Mouse (Mus musculus): ENCODE data around the gene Fam83e. TPM values are rescaled to one million over a fixed set of nuclear protein-coding genes. Genes with fewer than 3 reads are reported as not detected.

Fam83e gene
- polyA plus RNA-seq, 1 experiment from 2014 or later = 0.33 TPM

DNA sequence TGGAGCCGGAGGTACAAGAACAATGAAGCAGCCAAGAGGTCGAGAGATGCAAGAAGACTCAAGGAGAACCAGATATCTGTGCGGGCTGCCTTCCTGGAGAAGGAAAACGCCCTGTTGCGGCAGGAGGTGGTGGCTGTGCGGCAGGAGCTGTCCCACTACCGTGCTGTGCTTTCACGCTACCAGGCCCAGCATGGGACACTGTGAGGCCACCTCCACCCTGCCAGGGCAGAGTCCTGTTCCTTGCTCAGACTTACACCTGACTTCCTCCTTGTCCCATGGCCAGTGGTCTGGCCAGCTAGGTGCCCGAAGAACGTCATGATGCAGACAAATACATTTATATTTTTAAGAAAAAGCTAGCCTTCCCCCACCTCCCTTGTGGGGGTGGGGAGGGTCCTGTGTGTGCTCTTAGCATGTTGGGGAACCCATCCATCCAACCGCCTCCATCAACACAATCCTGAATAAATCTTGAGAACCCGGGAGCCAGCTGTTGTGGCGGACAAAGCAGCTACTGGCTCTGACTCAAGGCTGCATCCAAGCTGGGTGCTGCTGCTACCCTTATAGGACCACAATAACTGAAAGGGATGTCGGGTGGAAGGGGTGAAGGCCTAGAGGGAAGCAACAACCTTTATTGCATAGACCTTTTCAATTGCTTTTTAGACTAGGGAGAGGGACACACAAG, 11.2 kb upstream of the Fam83e start:
- no peak overlapping the region for H3K9ac ChIP-seq
- H3K4me1 ChIP-seq (replicated peaks) = peaks cover 67% of the 10 kb centered on the region
- WGBS (ENCODE audit: insufficient replicate concordance) = 66% methylated on average over 14 of the region's 14 CpGs
- no peak overlapping the region for H3K4me2 ChIP-seq
- peaks cover 37% of the 10 kb centered on the region for H3K36me3 ChIP-seq (replicated peaks)
- no peak overlapping the region for H3K27ac ChIP-seq (replicated peaks)
- H3K9me3 ChIP-seq (replicated peaks) = no peaks in the 10 kb centered on the region
- no peak overlapping the region for H3K4me3 ChIP-seq (replicated peaks)
- ATAC-seq (ENCODE audit: insufficient read depth) = no peak
- no peaks in the 10 kb centered on the region for H3K27me3 ChIP-seq

DNA sequence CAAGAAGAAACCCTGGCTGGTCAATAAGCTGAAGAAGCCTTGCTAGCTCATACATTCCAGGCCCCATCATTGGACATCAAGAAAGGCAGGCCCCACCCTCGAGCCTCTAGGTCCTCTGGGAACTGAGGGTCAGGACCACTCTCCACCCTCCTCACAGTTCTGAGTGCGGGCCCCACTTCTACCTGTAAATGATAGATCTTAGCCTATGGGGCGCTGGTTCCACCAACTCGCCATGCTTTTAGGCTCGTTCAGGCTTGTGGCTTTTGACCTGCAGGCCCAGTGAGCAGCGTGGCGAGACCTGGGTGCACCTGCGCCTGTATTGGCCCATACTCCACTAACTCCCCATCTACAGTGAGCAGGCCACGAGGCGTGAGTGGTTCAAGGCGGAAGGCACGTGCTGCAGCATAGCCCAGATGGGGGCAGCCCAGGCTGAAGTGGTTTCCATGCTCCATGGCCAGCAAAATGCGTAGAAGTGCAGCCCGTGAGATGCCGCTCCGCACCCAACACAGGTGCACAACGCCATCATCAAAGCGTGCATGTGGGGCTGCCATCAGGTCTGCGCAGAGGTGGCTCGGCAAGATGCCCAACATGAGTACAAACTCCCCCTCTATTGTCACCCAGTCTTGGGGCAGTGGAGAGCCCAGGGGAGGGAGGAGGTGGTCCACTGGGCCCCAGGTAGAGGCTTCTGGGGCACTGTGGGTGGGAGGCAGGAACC, 10.4 kb upstream of the Fam83e start:
- Histone ChIP-seq H3K4me2 (no peak overlapping the region), H3K27ac (replicated peaks) (no peak overlapping the region), H3K36me3 (replicated peaks) (peaks cover 37% of the 10 kb centered on the region), H3K4me3 (replicated peaks) (no peak overlapping the region), H3K27me3 (no peaks in the 10 kb centered on the region), H3K9me3 (replicated peaks) (no peaks in the 10 kb centered on the region), H3K9ac (no peak overlapping the region), H3K4me1 (replicated peaks) (peaks cover 66% of the 10 kb centered on the region)
- no peak for ATAC-seq (ENCODE audit: insufficient read depth)
- 82% methylated on average over 20 of the region's 20 CpGs for WGBS (ENCODE audit: insufficient replicate concordance)

DNA sequence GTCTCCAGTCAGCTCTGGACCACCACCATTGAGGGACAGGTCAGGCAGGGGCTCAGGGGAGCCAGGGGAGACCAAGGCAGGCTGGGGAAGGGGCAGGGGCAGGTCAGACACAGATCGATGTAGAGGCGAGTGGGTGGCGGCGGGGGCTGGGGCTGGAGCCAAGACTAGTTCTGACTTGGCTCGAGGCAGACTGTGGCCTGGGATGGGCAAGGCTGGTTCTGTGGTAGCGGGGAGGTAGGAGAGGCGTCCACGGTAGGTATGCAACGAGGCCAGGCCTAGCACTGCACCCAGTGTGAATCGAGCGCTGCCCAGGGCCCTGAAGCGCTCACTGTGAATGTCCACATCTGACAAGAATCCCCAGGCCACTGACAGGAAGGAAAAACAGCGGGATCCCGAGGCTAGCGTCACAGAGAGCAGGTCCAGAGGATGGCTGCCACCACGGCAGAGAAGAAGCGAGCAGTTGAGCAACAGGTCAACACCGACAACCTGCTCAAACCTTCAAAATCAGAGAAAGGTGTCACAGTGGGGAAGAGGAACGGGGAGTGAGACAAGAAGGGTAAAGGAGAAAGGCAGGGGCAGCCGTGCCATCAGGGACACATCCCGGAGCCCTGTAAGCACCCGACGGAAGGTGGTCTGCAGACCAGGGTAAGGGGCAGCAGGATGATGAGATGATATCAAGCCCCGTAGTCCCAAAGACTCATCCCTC, 9.5 kb upstream of the Fam83e start:
- WGBS (ENCODE audit: insufficient replicate concordance) = 83% methylated on average over 24 of the region's 24 CpGs
- Histone ChIP-seq H3K9ac (no peak overlapping the region), H3K4me1 (replicated peaks) (peaks cover 66% of the 10 kb centered on the region), H3K36me3 (replicated peaks) (peaks cover 37% of the 10 kb centered on the region), H3K4me3 (replicated peaks) (no peak overlapping the region), H3K27me3 (no peaks in the 10 kb centered on the region), H3K4me2 (no peak overlapping the region), H3K27ac (replicated peaks) (no peak overlapping the region), H3K9me3 (replicated peaks) (no peaks in the 10 kb centered on the region)
- ATAC-seq (ENCODE audit: insufficient read depth) = no peak

DNA sequence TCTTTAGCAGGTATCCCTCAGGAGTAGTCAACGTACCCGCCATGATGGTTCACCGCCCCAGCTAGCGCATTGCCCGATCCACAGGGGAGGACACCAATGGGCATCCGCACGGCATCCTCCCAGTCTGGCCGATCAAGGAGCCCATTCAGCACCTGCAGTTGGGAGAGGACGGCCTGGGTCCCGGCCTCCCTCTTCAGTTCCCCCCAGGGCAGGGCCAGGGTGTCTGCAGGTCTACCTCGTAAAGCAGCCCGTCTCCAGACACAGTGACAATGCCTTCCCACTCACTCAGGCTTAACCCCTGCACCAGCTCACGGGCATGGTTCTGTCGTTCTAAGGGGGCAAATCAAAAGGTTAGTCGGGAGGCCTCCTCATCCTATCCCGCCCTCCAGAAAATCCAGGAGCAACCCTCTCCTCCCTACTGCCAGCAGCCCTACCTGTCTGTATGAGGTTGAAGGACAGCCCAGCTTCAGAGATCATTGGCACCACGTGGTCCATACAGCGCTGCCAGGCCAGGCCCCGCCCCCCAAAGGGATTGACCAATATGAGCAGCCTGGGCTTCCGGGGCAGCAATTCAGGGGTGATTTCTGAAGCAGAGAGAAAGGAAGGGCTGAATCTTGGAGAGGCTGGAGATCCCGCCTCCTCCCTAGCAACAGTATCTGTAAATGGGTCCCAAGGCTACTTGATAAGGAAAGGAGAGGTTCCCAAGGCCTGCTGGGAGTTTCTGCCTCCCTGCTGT, 8.8 kb upstream of the Fam83e start:
- no peak for ATAC-seq (ENCODE audit: insufficient read depth)
- Histone ChIP-seq H3K27ac (replicated peaks) (no peak overlapping the region), H3K4me1 (replicated peaks) (peaks cover 66% of the 10 kb centered on the region), H3K4me3 (replicated peaks) (no peak overlapping the region), H3K27me3 (no peaks in the 10 kb centered on the region), H3K9me3 (replicated peaks) (no peaks in the 10 kb centered on the region), H3K4me2 (no peak overlapping the region), H3K9ac (no peak overlapping the region), H3K36me3 (replicated peaks) (peaks cover 37% of the 10 kb centered on the region)
- WGBS (ENCODE audit: insufficient replicate concordance) = 80% methylated on average over 21 of the region's 21 CpGs

DNA sequence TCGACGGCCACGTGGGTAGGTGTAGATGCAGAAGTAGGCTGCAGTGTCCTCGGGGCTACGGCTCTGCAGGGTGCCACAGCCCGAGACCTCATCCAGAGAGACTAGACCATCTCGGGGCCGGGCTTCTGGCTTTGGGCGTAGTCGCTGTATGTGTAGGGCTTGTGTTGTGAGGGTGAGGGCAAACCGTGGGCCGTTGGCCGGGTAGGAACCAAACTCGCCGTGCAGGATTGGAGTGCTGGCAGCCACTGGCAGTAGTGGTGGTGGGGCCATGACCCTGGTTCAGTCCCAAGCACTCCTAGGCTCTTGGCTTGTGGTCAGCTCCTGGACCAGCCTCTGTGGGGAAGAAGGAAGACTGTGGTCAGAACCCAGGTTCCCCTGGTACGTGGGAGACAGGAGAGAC, 7.6 kb upstream of the Fam83e start:
- Histone ChIP-seq H3K36me3 (replicated peaks) (peaks cover 37% of the 10 kb centered on the region), H3K4me2 (no peak overlapping the region; the same call in 1 of the 2 replicates), H3K27me3 (no peaks in the 10 kb centered on the region), H3K4me1 (replicated peaks) (peaks cover 57% of the 10 kb centered on the region), H3K27ac (replicated peaks) (0 out of 2 replicates have a peak overlapping the region, but pooled peaks have one; percentile 78), H3K4me3 (replicated peaks) (no peak overlapping the region), H3K9me3 (replicated peaks) (no peaks in the 10 kb centered on the region), H3K9ac (no peak overlapping the region)
- 81% methylated on average over 16 of the region's 16 CpGs for WGBS (ENCODE audit: insufficient replicate concordance)
- ATAC-seq (ENCODE audit: insufficient read depth) = no peak

DNA sequence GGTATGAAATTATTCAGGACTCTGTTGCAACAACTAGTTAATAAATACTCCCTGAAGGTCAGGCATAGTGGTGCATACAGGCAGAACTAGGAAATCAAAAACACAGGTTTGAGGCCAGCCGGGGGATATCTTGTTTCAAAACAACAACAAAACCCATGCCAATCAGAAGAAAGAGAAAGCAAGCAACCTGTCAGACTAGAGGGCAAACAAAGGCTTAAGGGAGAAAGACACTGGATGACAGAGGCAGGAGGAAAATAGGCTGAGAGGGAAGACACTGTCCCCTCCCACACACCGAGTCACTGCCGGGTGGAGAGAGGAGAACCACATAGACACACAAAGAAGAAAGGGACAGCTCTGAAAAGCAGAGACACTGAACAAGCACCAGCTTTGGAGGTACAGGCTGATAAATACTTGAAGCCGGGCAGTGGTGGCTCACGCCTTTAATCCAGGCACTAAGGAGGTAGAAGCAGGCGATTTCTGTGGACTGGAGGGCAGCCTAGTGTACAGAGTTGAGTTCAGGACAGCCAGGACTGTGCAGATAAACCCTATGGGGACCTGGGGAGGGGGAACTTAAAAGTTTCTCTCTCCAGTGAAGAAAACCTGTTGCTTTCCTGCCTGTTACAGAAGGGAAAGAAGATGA, 7.0 kb upstream of the Fam83e start:
- ATAC-seq (ENCODE audit: insufficient read depth) = no peak
- no peaks in the 10 kb centered on the region for H3K27me3 ChIP-seq
- WGBS (ENCODE audit: insufficient replicate concordance) = 70% methylated on average over 6 of the region's 6 CpGs
- peaks cover 56% of the 10 kb centered on the region for H3K4me1 ChIP-seq (replicated peaks)
- H3K9me3 ChIP-seq (replicated peaks) = no peaks in the 10 kb centered on the region
- H3K27ac ChIP-seq (replicated peaks) = peak overlapping the region; percentile 78
- 0 out of 2 replicates have a peak overlapping the region, but pooled peaks have one; percentile 4 for H3K9ac ChIP-seq
- H3K4me3 ChIP-seq (replicated peaks) = peak overlapping the region; percentile 90
- H3K36me3 ChIP-seq (replicated peaks) = peaks cover 38% of the 10 kb centered on the region
- peak overlapping the region; percentile 95 for H3K4me2 ChIP-seq

DNA sequence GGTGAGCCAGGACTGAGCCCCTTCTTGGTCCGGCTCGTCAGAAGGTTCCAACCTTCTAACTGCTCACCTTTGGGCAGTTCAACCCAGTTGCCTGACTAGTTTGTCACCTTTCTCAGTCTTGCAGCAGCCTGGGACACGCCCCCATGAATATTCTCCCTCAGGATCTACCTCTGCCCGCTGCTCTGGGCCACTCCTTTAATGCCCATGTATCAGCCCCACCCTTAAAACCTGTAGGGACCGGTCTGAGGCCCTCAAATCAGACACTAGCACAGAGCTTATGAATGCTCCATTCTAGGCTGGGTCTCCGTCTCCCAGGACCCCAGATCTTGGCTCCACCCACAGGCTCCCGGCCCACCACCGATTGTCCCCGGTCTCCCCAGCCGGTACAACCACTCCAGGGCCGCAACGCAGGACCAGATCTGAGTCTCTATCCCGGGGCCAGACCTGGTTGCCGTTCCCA, 6.4 kb upstream of the Fam83e start:
- no peaks in the 10 kb centered on the region for H3K9me3 ChIP-seq (replicated peaks)
- peak overlapping the region; percentile 90 for H3K4me3 ChIP-seq (replicated peaks)
- no peaks in the 10 kb centered on the region for H3K27me3 ChIP-seq
- peak overlapping the region; percentile 60 for H3K9ac ChIP-seq
- H3K4me1 ChIP-seq (replicated peaks) = peaks cover 62% of the 10 kb centered on the region
- peak overlapping the region; percentile 95 for H3K4me2 ChIP-seq
- peaks cover 44% of the 10 kb centered on the region for H3K36me3 ChIP-seq (replicated peaks)
- peak; percentile 59 for ATAC-seq (ENCODE audit: insufficient read depth)
- 11% methylated on average over 14 of the region's 14 CpGs for WGBS (ENCODE audit: insufficient replicate concordance)
- peak overlapping the region; percentile 78 for H3K27ac ChIP-seq (replicated peaks)

DNA sequence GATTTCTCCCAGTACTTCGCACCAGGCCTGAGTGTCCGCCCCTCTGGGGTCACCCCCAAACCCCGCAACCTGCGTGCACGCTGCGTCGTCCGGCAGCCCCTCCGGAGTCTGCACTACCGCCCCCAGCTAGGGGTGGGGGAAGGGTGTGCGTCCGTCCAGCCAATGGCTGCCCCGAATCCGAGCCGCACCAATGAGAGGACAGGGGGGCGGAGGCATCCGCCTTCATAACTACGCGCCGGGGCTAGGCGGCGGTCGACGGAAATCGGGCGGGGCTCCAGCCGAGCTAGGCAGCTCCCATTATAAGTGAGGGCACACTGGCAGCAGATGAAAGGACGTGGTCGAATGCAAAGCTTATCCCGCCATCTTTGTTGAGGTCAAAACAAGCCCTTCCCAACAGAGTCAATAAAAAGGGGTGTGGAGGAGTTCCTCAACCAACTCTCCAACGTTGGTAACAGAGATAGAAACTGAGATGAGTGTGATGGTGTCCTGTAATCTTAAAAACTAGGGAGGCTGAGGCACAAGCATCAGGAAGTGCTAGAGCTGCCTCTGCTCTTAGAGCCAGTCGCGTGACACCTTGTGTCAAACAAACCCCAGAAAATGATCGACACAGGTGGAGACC, 5.8 kb upstream of the Fam83e start, which contains the start of gene Rpl18:
Gene Rpl18 (plus strand): TSS at position 368 of the 619 bp plus-strand sequence.
- peaks cover 49% of the 10 kb centered on the region for H3K36me3 ChIP-seq (replicated peaks)

DNA sequence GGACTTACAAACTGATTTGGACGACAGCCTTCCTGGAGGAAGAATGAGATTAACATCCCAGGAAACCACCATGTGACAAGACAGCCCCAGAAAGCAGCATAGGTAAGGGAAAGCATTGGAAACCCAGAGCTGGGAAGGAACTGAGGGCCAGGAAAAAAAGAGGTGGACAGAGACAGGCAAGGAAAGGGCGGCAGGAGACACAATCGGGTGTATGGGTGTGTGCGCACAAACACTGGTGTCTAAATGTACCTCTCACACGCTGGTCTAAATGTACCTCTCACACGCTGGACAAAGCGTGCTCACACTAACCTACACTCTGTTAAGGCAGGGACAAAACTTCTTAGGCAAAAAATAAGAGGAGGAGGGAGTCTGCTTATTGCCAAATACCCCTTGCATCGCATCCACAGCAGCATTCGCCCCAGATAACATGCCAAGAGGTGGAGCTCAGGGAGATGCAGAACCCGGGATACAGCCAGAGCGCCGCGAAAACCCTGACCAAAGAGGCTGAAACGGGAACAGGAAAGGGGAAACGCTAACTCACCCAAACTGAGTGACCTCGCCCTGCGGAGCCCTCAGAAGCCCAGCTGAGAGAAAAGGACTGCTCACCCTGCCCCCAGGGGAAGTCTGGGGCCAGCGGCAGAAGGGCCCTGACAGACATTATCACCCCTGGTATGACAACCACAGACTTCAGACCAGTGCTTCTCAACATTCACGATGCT, 5.1 kb upstream of the Fam83e start:
- peak overlapping the region; percentile 80 for H3K27ac ChIP-seq (replicated peaks)
- peak overlapping the region; percentile 95 for H3K4me2 ChIP-seq
- H3K36me3 ChIP-seq (replicated peaks) = peaks cover 49% of the 10 kb centered on the region
- 46% methylated on average over 19 of the region's 19 CpGs for WGBS (ENCODE audit: insufficient replicate concordance)
- no peaks in the 10 kb centered on the region for H3K9me3 ChIP-seq (replicated peaks)
- H3K9ac ChIP-seq = peak overlapping the region; percentile 81
- H3K4me3 ChIP-seq (replicated peaks) = peak overlapping the region; percentile 90
- ATAC-seq (ENCODE audit: insufficient read depth) = no peak
- H3K27me3 ChIP-seq = no peaks in the 10 kb centered on the region
- H3K4me1 ChIP-seq (replicated peaks) = peaks cover 73% of the 10 kb centered on the region

More for the DNA sequence above, 5.8 kb upstream of the Fam83e start, which contains the start of gene Rpl18:
- WGBS (ENCODE audit: insufficient replicate concordance) = 5% methylated on average over 34 of the region's 34 CpGs
- Histone ChIP-seq H3K9me3 (replicated peaks) (no peaks in the 10 kb centered on the region), H3K9ac (peak within 1 kb of the TSS; percentile 81), H3K4me1 (replicated peaks) (peaks cover 67% of the 10 kb centered on the region), H3K27me3 (no peaks in the 10 kb centered on the region), H3K4me3 (replicated peaks) (peak within 1 kb of the TSS; percentile 90), H3K27ac (replicated peaks) (peak within 1 kb of the TSS; percentile 80), H3K4me2 (peak within 1 kb of the TSS; percentile 95)
- ATAC-seq (ENCODE audit: insufficient read depth) = peak; percentile 85

Measured in liver, embryonic 15.5 days (tissue).